Mouse (Mus musculus): ENCODE data around the gene Nphs1.

GRCm38 (mm10) chr7:30518325-30518724, 60.2 kb downstream of the Nphs1 start:
- TF ChIP-seq CTCF (IDR thresholded peaks at IDR 0.05; ENCODE audit: borderline replicate concordance, insufficient read depth, low read length) (no peak), POLR2A (IDR thresholded peaks at IDR 0.05; ENCODE audit: low read depth, low read length) (no peak)

All from embryonic fibroblast, embryonic 13.5 days (primary cell).